Mouse (Mus musculus) CD8-positive naive resting alpha-beta T cell, adult 2 months (primary cell): ENCODE results near the gene Smim5.

Source experiments
- DNase-seq, 2 experiments: peaks; one replicate each; pipeline ENCODE4 v3.0.0; 2022; ENCODE audit warnings: low read depth in 2 of 2, low spot score in 2 of 2

The Smim5 gene

GRCm38 (mm10) chr11:115894755-115895520 lies 4.8 kb upstream of the Smim5 start:
- no peak for DNase-seq

- peak; percentile 10 to 26 for DNase-seq
Measured at GRCm38 (mm10) chr11:115898446-115898845, 1.3 kb upstream of the Smim5 start.

- peak; percentile 46 to 64 for DNase-seq
Measured at GRCm38 (mm10) chr11:115898886-115899285, 880 bp upstream of the Smim5 start.

- no peak for DNase-seq
Measured at GRCm38 (mm10) chr11:115900561-115901337, 983 bp downstream of the Smim5 start.

GRCm38 (mm10) chr11:115901338-115902161 lies 1.8 kb downstream of the Smim5 start:
- no peak for DNase-seq

GRCm38 (mm10) chr11:115902177-115902576 lies 2.4 kb downstream of the Smim5 start:
- no peak for DNase-seq

- DNase-seq, result no peak
Measured at GRCm38 (mm10) chr11:115902831-115903230, 3.1 kb downstream of the Smim5 start.

GRCm38 (mm10) chr11:115903384-115904230 lies 3.8 kb downstream of the Smim5 start:
- DNase-seq, result no peak

- DNase-seq, result no peak
Measured at GRCm38 (mm10) chr11:115904231-115904955, 4.6 kb downstream of the Smim5 start.

GRCm38 (mm10) chr11:115904956-115905790 lies 5.4 kb downstream of the Smim5 start:
- DNase-seq, result no peak

GRCm38 (mm10) chr11:115906116-115906515 lies 6.3 kb downstream of the Smim5 start:
- DNase-seq, result no peak

GRCm38 (mm10) chr11:115906521-115906920 lies 6.8 kb downstream of the Smim5 start:
- DNase-seq, result no peak

- DNase-seq, result no peak
Measured at GRCm38 (mm10) chr11:115911134-115911561, 11.4 kb downstream of the Smim5 start.

- DNase-seq, result no peak
Measured at GRCm38 (mm10) chr11:115911632-115912376, 12.0 kb downstream of the Smim5 start, which contains the start of gene Smim6. Gene Smim6, plus strand, starts transcription at chr11:115912017.

GRCm38 (mm10) chr11:115916579-115916978 lies 16.8 kb downstream of the Smim5 start:
- DNase-seq, result no peak

- DNase-seq, result no peak
Measured at GRCm38 (mm10) chr11:115918637-115919036, 18.9 kb downstream of the Smim5 start.

GRCm38 (mm10) chr11:115919073-115919472 lies 19.3 kb downstream of the Smim5 start:
- DNase-seq, result no peak
